Mouse (Mus musculus) right cerebral cortex, postnatal 4 days (tissue): ENCODE measurements at regions not wholly inside any gene's neighbourhood (a gene's known extent, or its start where the extent isn't known, plus 50 kb on each side); places are given as distances from the start of the nearest gene placed in this dataset.

Experiments
- DNase-seq: peaks from one replicate; pipeline ENCODE4 v3.0.0-alpha.2; 2022

- DNase-seq = no peak
Observed at GRCm38 (mm10) chr15:93958086-93958485, 362.4 kb upstream of the Prickle1 start.

DNA sequence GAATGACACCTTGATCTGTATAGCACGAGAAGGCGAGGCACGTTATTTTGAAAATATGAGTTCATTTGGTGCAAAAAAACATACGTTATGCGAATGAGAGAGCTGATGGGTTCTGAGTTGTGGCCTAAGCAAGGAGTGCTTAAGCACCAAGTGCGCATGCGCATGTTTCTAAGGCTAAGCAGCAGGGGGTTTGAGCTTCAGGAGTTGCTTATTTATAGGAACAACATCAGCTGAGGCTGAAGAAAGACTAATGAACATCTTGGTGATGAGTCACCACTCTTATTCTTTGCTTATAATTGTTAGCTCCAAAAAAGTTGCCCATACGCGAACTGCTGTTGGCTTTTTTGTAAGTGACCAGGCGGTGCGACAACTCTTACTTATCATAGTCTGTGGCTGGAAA is 361.1 kb upstream of the Prickle1 start:
- no peak for DNase-seq

DNA sequence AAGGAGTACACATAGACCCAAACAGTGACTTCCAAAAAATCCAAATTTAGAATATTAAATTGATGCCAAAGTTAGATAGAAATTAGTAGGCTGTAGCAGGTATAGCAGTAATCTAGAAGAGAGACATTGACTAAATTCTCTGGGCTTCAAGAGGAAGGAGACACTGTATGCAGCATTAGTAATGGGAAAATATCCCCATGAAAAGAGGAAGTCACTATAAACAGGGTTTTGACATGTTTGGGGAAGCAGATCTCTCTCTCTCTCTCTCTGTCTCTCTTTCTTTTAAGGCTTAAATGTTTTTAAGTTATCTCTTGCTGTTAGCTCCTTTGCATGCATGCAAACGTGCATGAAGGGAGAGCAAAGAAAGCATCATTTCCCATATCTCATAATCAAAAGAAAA is 357.9 kb upstream of the Prickle1 start:
- no peak for DNase-seq

DNA sequence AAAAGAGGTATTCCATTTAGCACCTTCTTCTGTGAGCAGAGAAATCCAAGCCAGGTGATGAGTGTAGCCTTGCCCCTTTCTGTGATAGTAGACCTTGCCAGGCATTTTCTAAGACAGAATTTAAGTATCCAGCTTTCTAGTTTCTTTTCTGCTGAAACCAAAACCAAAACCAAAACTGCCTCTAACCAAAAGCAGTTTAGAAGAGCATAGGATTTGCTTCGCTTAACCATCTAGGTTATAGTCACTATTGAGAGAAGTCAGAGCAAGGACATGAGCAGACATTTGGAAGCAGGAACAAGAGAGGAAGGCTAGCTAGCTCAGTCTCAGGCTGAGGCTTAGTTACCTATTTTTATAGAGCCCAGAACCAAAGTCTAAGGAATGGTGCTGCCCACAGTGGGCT is 354.8 kb upstream of the Prickle1 start:
- DNase-seq = no peak

DNA sequence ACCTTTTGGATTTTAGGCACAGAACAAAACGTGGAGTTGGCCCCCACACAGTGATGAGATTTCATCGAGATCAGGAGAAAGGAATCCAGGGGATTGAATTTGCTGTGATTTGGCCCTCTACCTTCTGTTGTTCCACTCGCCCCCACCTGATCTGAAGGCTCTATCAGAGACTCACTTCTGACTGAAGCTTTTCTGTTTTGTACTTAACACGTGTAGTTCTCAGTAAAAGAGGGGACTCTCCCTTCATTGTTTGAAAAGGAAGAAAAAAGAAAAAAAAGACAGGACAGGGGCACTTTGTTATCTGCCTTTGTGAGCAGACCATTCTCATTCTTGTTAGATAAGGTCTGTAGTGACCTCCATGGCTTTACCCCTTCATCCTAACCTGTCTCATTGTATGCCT is 353.2 kb upstream of the Prickle1 start:
- DNase-seq = no peak

DNA sequence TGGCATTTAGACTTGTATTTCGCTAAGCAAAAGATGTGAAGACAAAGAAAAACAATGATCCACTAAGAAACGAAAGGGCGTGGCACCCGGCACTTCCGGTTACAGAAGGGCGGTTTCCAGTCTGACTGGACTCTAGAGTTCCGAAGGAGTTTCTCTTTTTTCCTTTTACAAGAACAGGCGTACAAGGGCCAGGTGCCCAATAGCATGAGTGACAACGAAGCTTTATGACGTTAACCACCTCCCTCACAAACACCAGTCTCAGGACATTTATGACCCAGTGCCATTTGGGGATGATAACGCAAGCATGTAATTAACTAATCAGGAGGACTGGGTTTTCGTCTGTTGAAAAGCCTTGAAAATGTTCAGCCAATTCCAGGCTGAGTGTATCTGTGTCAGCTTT is 347.9 kb upstream of the Prickle1 start:
- no peak for DNase-seq

DNA sequence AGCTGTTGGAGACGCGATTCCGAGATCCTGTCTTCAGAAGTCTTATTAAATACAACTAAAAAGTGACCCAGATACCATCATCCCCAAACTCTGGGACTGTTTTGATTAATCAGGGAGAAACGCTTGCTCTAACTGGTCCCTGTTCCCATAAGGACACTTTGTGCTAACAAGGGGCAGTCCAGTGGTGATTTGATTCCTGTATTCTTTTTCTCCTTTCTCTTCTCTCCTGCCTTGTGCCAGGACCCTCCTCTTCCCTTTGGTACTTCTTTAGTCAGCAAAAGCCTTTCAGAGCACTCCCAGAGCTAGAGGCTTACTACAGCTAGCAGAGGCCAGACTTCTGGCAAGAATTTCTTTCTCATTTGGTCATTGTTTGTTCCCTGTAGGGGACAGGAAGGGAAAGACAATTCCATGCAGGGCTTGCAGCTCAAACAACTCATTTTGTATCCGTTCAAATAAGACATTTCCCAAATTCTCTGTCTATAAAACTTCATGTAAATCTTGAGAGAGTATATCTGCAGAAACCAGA is 337.3 kb upstream of the Prickle1 start:
- no peak for DNase-seq

DNA sequence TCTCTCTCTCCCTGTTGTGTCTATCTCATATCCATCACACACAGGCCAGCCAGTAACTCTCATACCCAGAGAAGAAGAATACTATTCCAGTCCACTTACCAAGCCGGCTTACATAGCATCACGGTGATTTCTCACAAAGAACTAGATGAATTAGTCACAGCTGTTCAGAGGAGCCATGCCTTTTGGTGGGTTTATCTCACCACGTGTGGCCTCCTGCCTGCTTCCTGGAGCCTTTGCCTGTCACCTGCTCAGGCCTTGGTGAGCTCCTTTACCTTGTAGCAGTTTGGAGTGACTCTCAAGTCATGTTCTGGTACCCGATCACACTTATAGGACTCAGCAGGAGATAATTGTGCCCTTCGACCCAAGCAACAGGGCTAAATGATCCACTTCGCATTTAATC is 331.2 kb upstream of the Prickle1 start:
- no peak for DNase-seq

DNA sequence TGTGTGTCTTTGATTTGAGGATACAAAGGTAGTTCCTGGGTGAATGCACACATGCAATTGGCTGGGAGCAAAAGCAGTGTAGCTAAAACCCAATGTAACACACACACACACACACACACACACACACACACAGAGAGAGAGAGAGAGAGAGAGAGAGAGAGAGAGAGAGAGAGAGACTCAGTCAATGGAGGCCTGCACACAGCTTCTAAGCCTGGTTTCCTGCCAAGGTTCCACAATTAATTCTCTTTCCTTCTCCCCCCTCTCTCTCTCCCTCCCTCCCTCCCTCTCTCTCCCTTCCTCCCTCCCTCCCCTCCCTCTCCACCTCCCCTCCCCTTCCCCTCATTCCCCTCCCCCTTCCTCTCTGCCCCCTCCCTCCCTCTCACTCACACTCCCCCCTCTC is 330.6 kb upstream of the Prickle1 start:
- no peak for DNase-seq

DNA sequence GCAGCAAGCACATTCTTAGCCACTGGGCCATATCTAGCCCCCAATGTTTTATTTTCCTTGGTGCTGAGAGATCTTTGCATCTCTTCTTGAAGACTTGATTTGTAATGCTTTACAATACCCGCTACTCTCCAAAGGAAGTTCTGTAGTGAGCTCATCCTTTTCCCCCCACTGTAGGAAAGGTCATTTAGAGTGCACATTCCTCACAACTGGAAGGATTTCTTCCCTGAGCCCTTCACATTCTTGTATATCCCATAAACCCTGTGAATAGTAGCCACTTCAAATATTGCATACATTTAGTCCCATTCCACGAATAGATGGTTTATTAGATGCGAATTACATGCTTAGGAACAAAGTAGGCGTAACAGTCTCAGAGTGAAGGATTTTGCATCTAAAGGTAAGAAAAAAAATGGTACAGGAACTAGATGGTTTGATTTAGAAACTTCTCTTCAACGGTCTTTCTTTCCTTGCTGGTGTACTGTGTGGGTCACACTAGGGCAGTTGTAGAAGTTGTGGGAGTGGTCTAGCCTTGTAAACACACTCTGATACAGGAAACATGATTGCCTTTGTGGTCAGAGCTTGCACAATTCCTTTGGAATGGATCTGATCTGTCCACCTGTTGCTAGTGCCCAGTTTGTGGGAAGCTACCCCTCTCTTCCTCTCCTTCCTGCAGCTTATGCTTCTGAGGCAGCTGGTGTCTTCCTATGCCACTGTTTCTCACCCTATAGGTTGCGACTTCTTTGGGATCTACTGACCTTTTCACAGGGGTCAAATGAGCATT is 326.0 kb upstream of the Prickle1 start:
- no peak for DNase-seq

- no peak for DNase-seq
Observed at GRCm38 (mm10) chr15:93920996-93921395, 325.3 kb upstream of the Prickle1 start.

- no peak for DNase-seq
Observed at GRCm38 (mm10) chr15:93919577-93919976, 323.9 kb upstream of the Prickle1 start.

GRCm38 (mm10) chr15:93916856-93917255 is 321.2 kb upstream of the Prickle1 start:
- DNase-seq = no peak

DNA sequence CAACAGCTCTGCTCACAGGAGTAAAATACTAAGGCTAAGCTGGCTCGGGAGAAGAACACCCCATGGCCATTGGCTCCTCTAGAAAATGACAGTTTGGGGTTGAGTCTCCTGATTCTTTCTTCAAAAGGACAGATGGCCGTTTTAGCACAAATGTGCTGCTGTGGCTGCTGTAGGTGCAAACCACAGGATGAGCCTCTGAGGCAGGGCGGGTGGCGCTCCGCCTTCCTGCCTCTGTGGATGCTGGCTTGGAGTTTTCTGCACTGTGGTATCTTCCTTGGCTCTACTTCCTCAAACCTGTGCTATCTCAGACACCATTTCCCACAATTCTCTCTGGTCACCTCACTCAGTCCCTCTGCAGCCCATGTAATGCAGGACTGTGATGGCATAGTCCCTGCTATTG is 317.8 kb upstream of the Prickle1 start:
- DNase-seq = no peak

- DNase-seq = no peak
Observed at GRCm38 (mm10) chr15:93913041-93913440, 317.4 kb upstream of the Prickle1 start.

DNA sequence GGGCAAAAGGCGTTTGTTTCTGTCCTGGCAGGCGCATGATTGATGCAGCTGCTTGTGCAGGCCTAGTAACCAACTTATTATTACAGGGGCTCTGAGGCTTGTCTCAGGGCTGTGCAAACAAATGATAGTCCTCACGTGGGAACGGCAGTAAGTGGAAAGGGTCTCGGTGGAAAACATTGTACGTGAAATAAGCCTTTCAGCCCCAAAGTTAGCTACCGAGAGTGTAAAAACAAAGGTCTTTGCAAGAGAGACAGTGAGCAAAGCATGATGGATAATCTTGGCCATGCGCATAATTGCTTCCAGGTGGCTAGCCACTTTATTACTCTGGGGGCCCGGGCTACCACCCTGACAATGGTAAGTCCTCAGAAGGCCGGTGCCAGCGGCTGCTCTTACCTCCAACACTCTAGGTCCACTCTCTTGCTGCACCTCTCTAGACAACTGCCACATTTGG is 315.3 kb upstream of the Prickle1 start:
- no peak for DNase-seq

DNA sequence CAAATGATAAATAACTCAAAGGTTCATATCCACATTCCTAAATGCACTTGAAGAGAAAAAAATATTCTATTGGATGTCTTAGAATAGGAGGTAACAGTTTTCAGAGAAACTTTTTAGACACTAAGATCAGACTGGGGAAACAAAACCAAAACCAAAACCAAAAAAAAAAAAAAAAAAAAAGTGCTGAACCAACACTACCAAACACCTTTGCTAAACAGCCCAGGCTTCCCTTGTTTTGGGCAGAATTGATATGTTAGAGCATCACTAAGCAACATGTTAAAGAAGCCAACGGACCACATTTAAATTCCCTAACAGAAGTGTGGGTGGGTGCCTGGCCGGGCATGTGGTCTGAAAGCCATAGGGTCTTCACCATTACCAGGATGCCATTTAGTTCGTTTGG is 314.5 kb upstream of the Prickle1 start:
- no peak for DNase-seq

DNA sequence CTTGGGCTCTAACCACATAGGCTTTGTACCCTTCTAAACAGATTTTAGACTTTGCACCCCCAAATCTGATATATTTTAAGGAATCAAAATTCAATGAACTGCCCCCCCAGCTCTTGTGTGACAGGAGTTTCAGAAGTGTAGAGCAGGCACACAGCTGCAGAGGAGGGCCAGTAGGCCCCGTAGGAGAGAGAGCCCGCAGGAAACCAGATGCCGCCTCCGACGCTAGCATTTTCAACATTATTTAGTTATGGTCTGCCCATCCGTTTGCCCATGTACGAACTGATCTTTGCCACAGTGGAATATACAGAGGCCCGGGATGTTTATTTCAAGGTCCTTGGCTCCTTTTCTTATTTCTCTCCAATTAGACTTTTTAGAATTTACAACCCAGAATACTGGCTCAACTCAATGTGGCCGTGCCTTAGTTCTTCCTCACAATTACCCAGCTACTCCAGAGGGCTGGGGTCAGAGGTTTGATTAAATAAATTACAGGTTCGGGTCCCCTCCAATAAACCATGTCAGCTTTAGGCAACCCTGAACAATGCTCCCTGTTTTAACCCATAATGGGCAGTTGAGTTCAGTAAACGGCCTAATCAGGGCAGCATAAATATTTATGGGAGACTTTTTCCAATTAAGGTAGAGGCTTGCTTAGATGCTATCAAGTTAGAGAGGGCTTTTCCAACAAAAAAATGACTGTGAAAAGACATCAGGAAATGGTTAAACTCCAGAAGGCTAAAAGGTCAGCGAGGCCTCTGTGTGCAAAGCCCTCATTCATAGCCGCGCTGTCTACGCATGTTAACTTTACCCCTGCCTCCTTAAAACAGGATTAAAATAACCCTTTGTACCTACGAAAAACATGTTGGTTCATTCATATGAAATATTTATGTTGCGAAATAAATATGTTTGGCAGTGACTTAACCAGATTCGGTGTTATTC is 308.2 kb upstream of the Prickle1 start:
- no peak for DNase-seq

- DNase-seq = no peak
Observed at GRCm38 (mm10) chr15:93882826-93883225, 287.1 kb upstream of the Prickle1 start.

DNA sequence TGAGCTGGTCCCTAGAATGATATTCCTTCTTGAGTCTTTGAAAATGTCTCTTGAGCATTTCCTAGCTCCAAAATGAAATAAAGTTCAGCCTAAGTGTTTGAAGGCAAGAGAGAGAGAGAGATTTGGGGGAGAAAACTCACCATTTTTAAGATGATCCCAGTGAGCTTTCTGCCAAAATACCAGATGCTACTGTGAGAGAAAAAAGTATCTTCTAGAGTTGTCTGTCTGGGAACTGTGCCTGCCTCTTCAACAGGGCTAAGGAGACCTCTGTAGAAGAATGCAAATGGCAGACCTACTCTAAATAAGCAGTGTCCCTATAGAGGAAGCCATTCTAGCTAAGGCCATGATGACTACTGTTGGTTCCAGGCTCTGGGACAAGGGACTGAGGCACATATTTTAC is 285.6 kb upstream of the Prickle1 start:
- no peak for DNase-seq

- DNase-seq = no peak
Observed at GRCm38 (mm10) chr15:93880302-93880701, 284.6 kb upstream of the Prickle1 start.

GRCm38 (mm10) chr15:93879006-93879405 is 283.3 kb upstream of the Prickle1 start:
- DNase-seq = no peak

GRCm38 (mm10) chr15:93876335-93876734 is 280.6 kb upstream of the Prickle1 start:
- DNase-seq = no peak

DNA sequence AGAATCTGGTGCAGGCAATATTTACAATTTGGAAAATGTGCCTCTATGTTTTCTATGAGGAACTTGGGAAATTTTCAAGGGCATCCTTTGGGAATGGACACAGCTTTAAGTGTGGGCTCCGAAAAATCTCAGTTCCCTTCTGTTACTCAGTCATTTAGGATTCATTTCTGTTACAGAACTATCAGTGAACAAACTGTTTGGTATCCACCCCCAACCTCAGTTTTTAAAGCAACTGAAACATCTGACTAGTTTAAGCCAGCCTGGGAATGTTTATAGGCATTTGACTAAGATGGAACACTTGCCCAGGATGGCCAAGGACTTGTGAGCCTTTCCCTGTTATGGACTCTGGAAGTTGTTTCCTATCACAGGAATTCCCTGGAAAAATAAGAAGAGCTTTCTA is 280.0 kb upstream of the Prickle1 start:
- DNase-seq = no peak
